In genomic region chr2:18906421-18907084, GRCm38 (mm10) we compare ENCODE assay signal across 11 mouse cellular contexts.
A peak's percentile ranks its signal among the peaks of the same experiment; 100 is the strongest.
DNase-seq lines count a peak whose midpoint lies in the region; ATAC-seq and TF ChIP-seq lines count a peak whose summit lies in the region.
"Had no signal": no experiment of that assay in that cellular context is flagged by ENCODE, and none has a peak within 500 bp of the region (broad histone marks: within the 10 kb centered on the region; RNA-seq: fewer than 3 reads in every experiment).

No protein-coding gene starts in this region.

- H3K4me1 ChIP-seq in hindbrain, embryonic 15.5 days (replicated peaks): no peaks in the 10 kb centered on the region
- H3K4me1 ChIP-seq in stomach, postnatal 0 days (replicated peaks; ENCODE audit: control insufficient read depth, insufficient read depth): no peaks in the 10 kb centered on the region

- ATAC-seq in hindbrain, embryonic 15.5 days (ENCODE audit: low FRiP score, low read depth): peak; percentile 90
- no peak; the same call in 1 of the 2 replicates for ATAC-seq in stomach, postnatal 0 days (ENCODE audit: low FRiP score, low TSS enrichment)

- TF ChIP-seq EP300 in stomach, postnatal 0 days (optimal IDR thresholded peaks at IDR 0.05): no peak

- H3K27ac ChIP-seq in hindbrain, embryonic 15.5 days (replicated peaks): no peak overlapping the region
- no peak overlapping the region for H3K27ac ChIP-seq in stomach, postnatal 0 days (replicated peaks)

- H3K36me3 ChIP-seq in hindbrain, embryonic 15.5 days: no peaks in the 10 kb centered on the region
- no peaks in the 10 kb centered on the region for H3K36me3 ChIP-seq in stomach, postnatal 0 days (ENCODE audit: control insufficient read depth, insufficient read depth, low read length)

- H3K27me3 ChIP-seq in hindbrain, embryonic 15.5 days: no peaks in the 10 kb centered on the region
- no peaks in the 10 kb centered on the region for H3K27me3 ChIP-seq in stomach, postnatal 0 days (ENCODE audit: control insufficient read depth, insufficient read depth, low read length)

- intact Hi-C loops in heart, postnatal 36 days (cut with DNase I): no loop called here

- 27% methylated on average over 2 of the region's 2 CpGs for WGBS in hindbrain, embryonic 15.5 days
- 59% methylated on average over 2 of the region's 2 CpGs for WGBS in stomach, postnatal 0 days

- H3K4me3 ChIP-seq in hindbrain, embryonic 15.5 days: no peak overlapping the region
- no peak overlapping the region for H3K4me3 ChIP-seq in stomach, postnatal 0 days (ENCODE audit: low read depth, low read length)
- H3K4me3 ChIP-seq: erythroblast, embryonic 14.5 days had no signal

- TF ChIP-seq CTCF in stomach, postnatal 0 days (IDR thresholded peaks at IDR 0.05; ENCODE audit: low read depth): peak; percentile 25; the same call in 1 of the 2 replicates

- no peak overlapping the region for H3K9ac ChIP-seq in hindbrain, embryonic 15.5 days
- H3K9ac ChIP-seq in stomach, postnatal 0 days (ENCODE audit: low read length): no peak overlapping the region

- DNase-seq in embryo, embryonic 10.5 days (ENCODE audit: low spot score): peak; percentile 22
- no peak for DNase-seq in embryo, embryonic 9.5 days (ENCODE audit: extremely low spot score)
- peak; percentile 12 for DNase-seq in thymus, postnatal 4 days
- DNase-seq in thymus, postnatal 0 days (ENCODE audit: low spot score): no peak
- DNase-seq in stomach, postnatal 0 days (ENCODE audit: low spot score): no peak
- DNase-seq in heart, postnatal 36 days: no peak
- DNase-seq in kidney, postnatal 36 days: no peak
- DNase-seq: kidney, adult 9 months; thymus, postnatal 14 days had no signal

- H3K9me3 ChIP-seq in hindbrain, embryonic 15.5 days: no peaks in the 10 kb centered on the region
- no peaks in the 10 kb centered on the region for H3K9me3 ChIP-seq in stomach, postnatal 0 days (ENCODE audit: control insufficient read depth, low read length)

- no peak overlapping the region for H3K4me2 ChIP-seq in hindbrain, embryonic 15.5 days
- no peak overlapping the region for H3K4me2 ChIP-seq in stomach, postnatal 0 days (replicated peaks; ENCODE audit: low read depth)

Comparison
In these comparisons a context has a peak if more than half of its experiments do, and no peak if none do; other contexts are left out.
1. DNase-seq: peak in embryo, embryonic 10.5 days (single experiment) and thymus, postnatal 4 days (single experiment); none in embryo, embryonic 9.5 days (single experiment), thymus, postnatal 0 days (single experiment), stomach, postnatal 0 days (single experiment), heart, postnatal 36 days (0 of 2) and kidney, postnatal 36 days (0 of 2).